Mouse (Mus musculus) embryonic fibroblast, embryonic 13.5 days (primary cell): ENCODE results near the gene Maml1. TPM values are rescaled to one million over a fixed set of nuclear protein-coding genes. Genes with fewer than 3 reads are reported as not detected.
"Not testable (repeated sequence)": the region's sequence is repeated elsewhere in the genome, so short reads cannot be mapped to it uniquely, and the experiment has no call there.

Source experiments
- H3K27ac ChIP-seq: 2 replicates; pipeline ENCODE4 v1.5.1; 2012; ENCODE audit warnings: low read length, control low read depth, inconsistent platforms; ENCODE audit not compliant: insufficient read depth
- H3K4me1 ChIP-seq: 2 replicates; pipeline ENCODE4 v1.6.1; 2011; ENCODE audit warnings: low read length; ENCODE audit not compliant: control insufficient read depth, insufficient read depth
- H3K4me3 ChIP-seq: 2 replicates; pipeline ENCODE4 v1.5.1; 2011; ENCODE audit warnings: mild to moderate bottlenecking, control low read depth, low read length; ENCODE audit not compliant: insufficient read depth
- CTCF ChIP-seq: IDR thresholded peaks from 2 replicates; pipeline ENCODE4 v1.5.1; 2011; ENCODE audit warnings: mild to moderate bottlenecking, control low read depth, low read length, moderate library complexity, borderline replicate concordance; ENCODE audit not compliant: insufficient read depth
- POLR2A ChIP-seq: IDR thresholded peaks from 2 replicates; pipeline ENCODE4 v1.6.1; 2011; ENCODE audit warnings: low read depth, mild to moderate bottlenecking, control low read depth, low read length, moderate library complexity
- polyA plus RNA-seq: library from polyadenylated mRNA; stranded (reverse); fragments of >200 nt; gene quantifications from 2 replicates; pipeline ENCODE4 v1.2.4, GENCODE M21; 2011; ENCODE audit warnings: low read depth; ENCODE audit not compliant: missing spikeins, insufficient read length

The Maml1 gene
- polyA plus RNA-seq, 1 experiment = 37.3 TPM

DNA sequence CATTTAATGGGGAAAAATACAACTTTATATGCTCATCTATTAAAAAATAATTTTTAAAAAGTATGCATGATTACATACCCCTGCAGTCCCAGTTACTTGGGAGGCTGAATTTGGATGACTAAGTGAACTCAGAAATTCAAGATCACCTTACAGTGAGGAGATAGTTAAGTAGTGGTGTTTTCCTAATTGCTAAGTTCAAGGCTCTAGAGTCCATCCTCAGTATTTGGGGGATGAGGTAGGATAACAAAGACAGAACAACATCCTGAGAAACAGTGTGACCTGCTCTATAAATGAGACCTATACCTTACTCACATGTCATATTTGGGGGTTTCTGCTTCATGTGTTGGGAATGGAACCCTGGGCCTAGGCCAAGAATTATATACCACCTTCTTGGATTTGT, 30.2 kb upstream of the Maml1 start:
- TF ChIP-seq POLR2A (no peak), CTCF (no peak)
- H3K27ac ChIP-seq = no peak overlapping the region
- no peak overlapping the region; the same call in 1 of the 2 replicates for H3K4me3 ChIP-seq
- H3K4me1 ChIP-seq = peaks cover 2% of the 10 kb centered on the region

DNA sequence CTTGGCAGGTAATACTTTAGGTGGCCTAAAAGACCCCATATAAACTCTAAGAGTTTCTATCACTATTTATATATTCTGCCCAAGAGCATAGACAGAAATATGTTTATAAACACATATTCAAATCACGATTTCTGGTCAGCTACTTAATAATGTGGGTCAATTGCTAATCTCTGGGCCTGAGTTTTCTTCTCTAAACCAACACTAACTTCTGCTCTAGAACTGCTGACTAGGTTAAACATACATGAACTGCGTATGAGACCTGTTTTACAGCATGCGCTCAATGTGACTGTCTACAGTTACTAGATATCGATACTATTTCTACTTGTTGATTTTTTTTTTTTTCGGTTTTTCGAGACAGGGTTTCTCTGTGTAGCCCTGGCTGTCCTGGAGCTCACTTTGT, 29.1 kb upstream of the Maml1 start:
- no peak overlapping the region for H3K4me3 ChIP-seq
- peaks cover 2% of the 10 kb centered on the region for H3K4me1 ChIP-seq
- no peak overlapping the region for H3K27ac ChIP-seq
- TF ChIP-seq POLR2A (no peak), CTCF (no peak)

DNA sequence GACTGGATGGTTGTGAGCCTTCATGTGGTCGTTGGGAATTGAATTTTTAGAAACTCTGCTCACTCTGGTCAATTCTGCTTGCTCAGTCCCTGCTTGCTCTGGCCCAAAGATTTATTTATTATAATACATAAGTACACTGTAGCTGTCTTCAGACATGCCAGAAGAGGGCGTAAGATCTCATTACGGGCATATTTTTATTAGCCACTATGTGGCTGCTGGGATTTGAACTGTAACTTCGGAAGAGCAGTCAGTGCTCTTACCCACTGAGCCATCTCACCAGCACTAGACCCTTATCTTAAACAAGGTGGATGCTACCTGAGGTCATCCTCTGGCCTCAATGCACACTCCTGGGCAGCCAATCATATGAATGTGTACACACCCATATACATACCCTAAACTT, 27.2 kb upstream of the Maml1 start:
- H3K27ac ChIP-seq, H3K4me3 ChIP-seq, H3K4me1 ChIP-seq: not testable (repeated sequence)

DNA sequence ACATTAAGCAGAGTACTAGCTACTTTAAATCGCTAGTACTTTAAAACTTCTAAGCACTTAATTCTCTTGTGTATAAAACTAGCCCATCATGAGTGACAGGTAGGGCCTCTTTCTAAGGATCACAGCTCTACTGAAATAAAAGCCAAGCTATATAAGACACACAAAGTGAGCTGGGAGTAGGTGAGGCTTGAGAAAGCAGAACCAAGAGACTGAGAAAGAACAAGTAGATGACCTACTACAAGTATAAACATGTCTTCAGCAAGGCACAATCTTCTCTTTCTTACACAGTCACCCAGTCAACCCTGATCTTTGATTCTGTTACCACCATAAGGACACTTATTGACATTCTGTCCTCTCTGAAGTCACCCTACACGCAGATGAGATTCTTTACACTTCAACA, 20.7 kb upstream of the Maml1 start:
- H3K4me1 ChIP-seq = no peaks in the 10 kb centered on the region
- no peak overlapping the region for H3K4me3 ChIP-seq
- TF ChIP-seq CTCF (no peak), POLR2A (no peak)
- no peak overlapping the region for H3K27ac ChIP-seq

DNA sequence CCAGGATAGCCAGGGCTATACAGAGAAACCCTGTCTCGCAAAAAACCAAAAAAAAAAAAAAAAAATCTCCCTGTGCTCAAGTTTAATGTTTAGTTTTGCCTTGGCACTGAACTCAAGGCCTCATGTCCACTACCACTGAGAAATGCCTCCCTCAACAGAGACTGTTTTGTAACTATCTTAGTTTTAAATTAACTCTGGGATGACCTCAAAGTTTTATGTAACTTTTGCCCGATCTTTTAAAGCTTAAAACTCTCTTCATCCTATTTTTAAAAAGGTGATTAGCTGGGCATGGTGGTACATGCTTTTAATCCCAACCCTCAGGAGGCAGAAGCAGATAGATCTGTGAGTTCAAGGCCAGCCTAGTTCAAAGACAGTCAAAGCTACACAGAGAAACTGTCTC, 11.3 kb upstream of the Maml1 start:
- no peak overlapping the region for H3K27ac ChIP-seq
- H3K4me3 ChIP-seq = no peak overlapping the region
- H3K4me1 ChIP-seq = no peaks in the 10 kb centered on the region
- TF ChIP-seq CTCF = no peak

DNA sequence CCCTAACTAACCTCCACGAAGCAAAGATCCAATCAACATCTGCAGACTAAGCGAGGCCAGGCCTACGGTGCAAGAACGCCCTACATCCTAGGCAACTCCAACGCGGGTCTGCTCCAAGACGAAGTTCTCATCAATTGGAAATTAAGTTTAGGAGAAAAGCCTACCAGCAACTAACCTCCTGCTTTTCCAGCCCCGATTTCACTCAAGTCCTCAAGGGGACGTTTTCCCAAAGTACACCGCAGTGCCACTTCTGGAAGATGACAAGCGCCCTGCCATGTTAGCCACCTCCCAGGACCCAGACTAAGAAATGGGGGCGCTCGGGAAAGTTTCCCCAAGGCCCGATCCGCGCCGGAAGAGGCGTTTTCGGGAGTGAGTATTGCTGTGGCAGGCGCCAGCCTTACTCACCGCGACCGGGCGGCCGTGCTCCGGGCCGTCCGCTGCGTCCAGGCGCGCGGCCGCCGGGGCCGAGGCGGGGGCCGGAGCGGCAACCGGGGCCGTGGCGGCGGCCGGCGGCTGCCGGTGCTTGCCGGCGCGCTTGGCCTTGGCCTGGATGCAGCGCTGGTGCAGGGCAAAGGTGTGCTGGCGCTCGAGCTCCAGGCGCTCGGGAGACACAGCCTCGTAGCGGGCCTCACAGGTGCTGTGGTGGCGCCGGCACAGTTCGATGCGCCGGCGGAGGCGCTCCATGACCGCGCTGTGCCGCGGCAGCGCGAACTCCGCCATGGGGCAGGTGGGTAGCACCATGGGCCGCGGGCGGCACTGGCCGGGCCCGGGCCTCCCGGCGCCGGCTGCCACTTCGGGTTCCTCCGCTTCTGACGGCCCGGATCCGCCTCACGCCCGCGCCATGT, 568 bp downstream of the Maml1 start:
- TF ChIP-seq CTCF (no peak), POLR2A (no peak; the same call in none of the 2 replicates)
- Histone ChIP-seq H3K27ac (peak overlapping the region; percentile 82), H3K4me3 (peak overlapping the region; percentile 80), H3K4me1 (peaks cover 7% of the 10 kb centered on the region)

DNA sequence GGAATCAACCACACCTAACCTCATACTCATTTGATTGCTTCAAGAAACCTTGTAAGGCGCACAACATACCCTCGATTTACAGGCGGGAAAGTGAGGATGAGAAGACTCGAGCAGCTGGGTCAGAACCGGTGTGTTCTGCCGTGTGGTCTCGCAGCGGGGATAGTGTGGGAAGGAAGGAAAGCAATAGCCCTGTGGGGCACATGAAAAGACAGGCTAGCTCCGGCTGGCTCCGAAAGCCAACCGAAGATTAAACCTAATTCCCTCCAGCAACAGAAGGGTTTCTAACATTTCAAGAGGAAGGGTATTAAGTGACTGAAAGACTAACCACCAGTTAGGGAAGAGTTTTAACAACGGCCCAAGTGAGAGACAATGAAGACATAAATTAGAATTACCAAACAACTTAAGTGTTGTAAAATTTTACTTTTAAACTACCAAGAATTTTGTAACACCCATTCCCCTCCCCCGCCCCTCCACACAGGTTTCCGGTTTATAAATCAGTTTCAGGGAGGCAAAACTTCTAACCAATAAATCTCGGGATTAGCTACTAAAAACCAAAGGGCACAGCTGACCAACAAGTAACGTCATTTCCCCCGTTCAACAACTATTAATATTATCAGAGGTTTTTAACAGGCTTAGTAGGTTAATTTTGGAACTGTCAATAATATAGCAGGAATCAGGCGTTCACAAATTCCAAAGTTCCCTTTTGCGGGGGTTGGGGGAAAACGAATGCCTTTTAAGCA, 1.5 kb downstream of the Maml1 start:
- peak overlapping the region; percentile 80 for H3K4me3 ChIP-seq
- H3K4me1 ChIP-seq = peaks cover 7% of the 10 kb centered on the region
- no peak for TF ChIP-seq POLR2A
- TF ChIP-seq CTCF = no peak
- H3K27ac ChIP-seq = peak overlapping the region; percentile 82

DNA sequence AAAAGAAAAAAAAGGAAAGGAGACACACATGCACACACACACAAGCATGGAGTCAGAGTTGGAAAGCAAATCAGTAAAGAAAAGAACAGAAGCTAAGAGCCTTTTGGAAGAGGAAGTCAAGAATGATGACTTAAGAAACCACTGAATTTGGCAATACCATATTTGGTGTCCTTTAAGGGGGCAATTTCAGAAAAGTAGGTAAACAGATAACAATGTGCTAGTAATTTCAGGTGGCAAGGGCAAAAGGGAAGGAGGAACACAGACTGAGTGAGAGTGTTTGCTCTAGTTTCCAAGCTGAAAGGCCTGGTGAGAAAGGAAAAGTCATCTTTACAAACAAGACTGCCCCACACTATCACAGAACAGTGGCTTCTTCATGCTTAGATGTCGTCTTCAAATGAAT, 5.7 kb downstream of the Maml1 start:
- Histone ChIP-seq H3K4me3 (no peak overlapping the region), H3K4me1 (peaks cover 5% of the 10 kb centered on the region; the same call in 1 of the 2 replicates), H3K27ac (no peak overlapping the region)
- TF ChIP-seq CTCF (no peak), POLR2A (no peak)

DNA sequence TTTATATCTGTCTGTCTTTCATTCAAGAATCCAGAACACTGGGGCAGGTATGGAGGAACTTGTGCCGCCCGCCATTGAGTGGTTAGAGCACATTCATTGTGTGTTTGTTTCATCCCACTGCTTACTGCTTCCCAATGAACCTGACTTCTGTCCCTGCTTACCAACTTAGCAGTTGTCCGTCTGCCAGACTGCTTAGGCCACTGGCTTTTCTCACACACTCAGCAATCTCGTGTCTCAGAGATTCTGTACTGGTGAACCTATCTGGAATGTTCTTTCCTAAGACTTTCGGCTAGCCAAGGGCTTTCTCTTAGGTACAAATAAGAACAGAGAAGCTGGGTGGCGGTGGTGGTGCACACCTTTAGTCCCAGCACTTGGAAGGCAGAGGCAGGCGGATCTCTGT, 6.4 kb downstream of the Maml1 start:
- Histone ChIP-seq H3K4me3 (no peak overlapping the region), H3K4me1 (peaks cover 7% of the 10 kb centered on the region), H3K27ac (no peak overlapping the region)
- TF ChIP-seq POLR2A = no peak
- no peak for TF ChIP-seq CTCF

DNA sequence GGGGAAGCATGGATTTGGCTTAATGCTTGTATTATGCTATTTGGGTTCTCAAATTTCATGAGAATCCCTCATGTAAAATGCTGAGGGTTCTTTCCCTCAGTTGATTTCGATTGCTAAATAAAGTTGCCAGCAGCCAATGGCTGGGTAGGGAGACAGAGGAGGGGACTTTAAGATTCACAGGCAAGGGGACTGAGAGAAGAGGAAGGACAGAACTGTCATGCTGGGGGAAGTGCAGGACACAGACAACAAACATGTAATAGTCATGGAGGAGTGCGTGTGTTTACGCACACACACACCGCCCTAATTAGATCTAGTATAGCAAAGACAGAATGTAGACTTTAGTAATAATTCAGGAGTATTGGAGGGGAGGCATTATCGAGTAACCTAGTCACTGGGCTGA, 6.8 kb downstream of the Maml1 start:
- TF ChIP-seq POLR2A (no peak), CTCF (no peak)
- Histone ChIP-seq H3K4me1 (peaks cover 7% of the 10 kb centered on the region), H3K4me3 (no peak overlapping the region), H3K27ac (no peak overlapping the region)
